ENCODE assay signal across 14 mouse cellular contexts in genomic region chr14:45668325-45668724, GRCm38 (mm10). TPM values are rescaled to one million over a fixed set of nuclear protein-coding genes. Genes with fewer than 3 reads are reported as not detected.
A peak's percentile ranks its signal among the peaks of the same experiment; 100 is the strongest.
DNase-seq lines count a peak whose midpoint lies in the region; TF ChIP-seq lines count a peak whose summit lies in the region.
"Had no signal": no experiment of that assay in that cellular context is flagged by ENCODE, and none has a peak within 500 bp of the region (broad histone marks: within the 10 kb centered on the region; RNA-seq: fewer than 3 reads in every experiment).

No protein-coding gene starts in this region.

- intact Hi-C loops in gastrocnemius, adult 2 months (cut with DNase I), result no loop called here
- intact Hi-C loops in heart, postnatal 36 days (cut with DNase I), result no loop called here

- peak; percentile 53 for DNase-seq in gastrocnemius, adult 2 months
- no peak for DNase-seq in gastrocnemius, postnatal 4 days (ENCODE audit: low spot score in 2 of 2)
- DNase-seq in ovary, postnatal 36 days (ENCODE audit: low spot score), result peak; percentile 38
- DNase-seq in ovary, postnatal 10 days (ENCODE audit: low spot score), result no peak
- DNase-seq in heart, postnatal 36 days, result peak; percentile 62 to 67
- peak; percentile 70 for DNase-seq in skeletal muscle tissue, adult 2 months (ENCODE audit: low read depth, low spot score)
- DNase-seq in yolk sac, embryonic 10.5 days (ENCODE audit: low spot score), result no peak
- DNase-seq in embryo, embryonic 9.5 days (ENCODE audit: extremely low spot score), result no peak
- DNase-seq: B cell, adult 2 months; cerebellum, postnatal 25 days; kidney, adult 8-10 months had no signal

- TF ChIP-seq CTCF in gastrocnemius, adult 2 months (IDR thresholded peaks at IDR 0.05), result no peak

- H3K4me3 ChIP-seq in gastrocnemius, adult 2 months, result no peak overlapping the region
- H3K4me3 ChIP-seq: embryonic facial prominence, embryonic 13.5 days had no signal

- no peak overlapping the region for H3K27ac ChIP-seq in gastrocnemius, adult 2 months
- H3K27ac ChIP-seq: embryonic facial prominence, embryonic 13.5 days; hindbrain, embryonic 14.5 days; liver, embryonic 14.5 days had no signal

RNA-seq across cellular contexts. Expression of gene Ddhd1, which starts 10.4 kb away (rescaled TPM):
- 1 to 10 TPM; 3.3 TPM for total RNA-seq in gastrocnemius, adult 2 months (2021)
- 10 to 100 TPM; 13.0 to 17.9 TPM for total RNA-seq in gastrocnemius, postnatal 4 days (2021)
- 1 to 10 TPM; 8.6 to 9.3 TPM for total RNA-seq in heart, postnatal 36 days (2021)

Comparison
In these comparisons a context has a peak if more than half of its experiments do, and no peak if none do; other contexts are left out.
1. DNase-seq: peak in gastrocnemius, adult 2 months (single experiment), ovary, postnatal 36 days (single experiment), heart, postnatal 36 days (2 of 2) and skeletal muscle tissue, adult 2 months (single experiment); none in gastrocnemius, postnatal 4 days (0 of 2), ovary, postnatal 10 days (single experiment), yolk sac, embryonic 10.5 days (single experiment) and embryo, embryonic 9.5 days (single experiment).